Mouse (Mus musculus): ENCODE data around the gene Zfp976. TPM values are rescaled to one million over a fixed set of nuclear protein-coding genes. Genes with fewer than 3 reads are reported as not detected.
"Not testable (repeated sequence)": the region's sequence is repeated elsewhere in the genome, so short reads cannot be mapped to it uniquely, and the experiment has no call there.

The Zfp976 gene
- polyA plus RNA-seq (2016; fragmentation: Nextera tagmentation; extraction: Ambion mirVana): 3.0 and 3.4 TPM in 2 replicates

DNA sequence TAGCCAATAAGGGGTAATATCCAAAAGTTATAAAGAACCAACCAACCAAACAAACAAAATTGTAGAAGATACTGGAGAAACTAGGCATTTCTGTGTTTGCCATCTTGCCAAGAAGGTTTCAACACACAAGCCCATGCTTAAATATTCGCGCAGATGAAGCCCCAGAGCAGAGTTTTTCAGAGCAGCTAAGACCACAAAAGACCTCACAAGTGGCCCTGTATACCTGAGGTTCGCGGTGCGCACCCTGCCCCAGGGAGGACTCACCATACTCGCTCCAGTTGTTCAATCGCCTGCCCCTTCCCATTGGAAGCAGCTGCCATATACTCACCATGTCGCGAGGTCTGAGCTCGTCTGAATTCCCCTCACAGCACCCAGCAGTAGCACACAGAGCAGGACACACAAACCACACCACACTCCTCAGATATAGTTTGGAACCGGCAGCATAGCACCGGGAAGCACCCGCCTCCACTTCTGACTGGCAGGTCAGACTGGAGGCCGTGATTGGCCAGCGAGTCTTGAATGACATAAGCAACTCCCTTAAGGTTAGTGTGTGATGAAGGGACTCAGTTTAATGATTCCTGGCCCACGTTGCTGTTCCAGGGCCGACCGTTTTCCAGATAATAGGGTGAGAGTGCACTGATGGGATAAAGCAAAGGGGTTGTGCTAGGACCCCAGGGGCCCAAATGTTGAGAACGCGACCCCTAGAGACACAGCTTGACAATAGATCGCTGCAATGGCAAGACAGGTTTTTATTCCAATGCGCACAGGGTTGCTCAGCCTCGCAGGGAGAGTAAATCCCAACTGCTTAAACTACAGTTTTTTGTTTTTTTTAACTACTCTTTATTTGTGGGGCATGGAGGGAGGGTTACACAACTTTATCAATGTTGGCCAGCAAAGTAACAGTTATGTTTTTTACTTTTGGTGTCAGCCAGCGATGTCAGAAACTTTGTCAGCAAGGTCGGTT lies at the start of gene Zfp976:
Zfp976 (minus strand) TSS at position 437 of the 964 bp plus-strand sequence.
- H3K9me3 ChIP-seq; H3K4me1 ChIP-seq; H3K36me3 ChIP-seq; H3K27me3 ChIP-seq (ENCODE audit: insufficient read depth, poor library complexity, severe bottlenecking): not testable (repeated sequence)
- peak within 1 kb of the TSS; percentile 36; the same call in 1 of the 2 replicates for H3K27ac ChIP-seq
- DNase-seq (ENCODE audit: low spot score): peak; percentile 93
- 5% methylated on average over 25 of the region's 25 CpGs for WGBS
- H3K4me3 ChIP-seq: peak within 1 kb of the TSS; percentile 56

DNA sequence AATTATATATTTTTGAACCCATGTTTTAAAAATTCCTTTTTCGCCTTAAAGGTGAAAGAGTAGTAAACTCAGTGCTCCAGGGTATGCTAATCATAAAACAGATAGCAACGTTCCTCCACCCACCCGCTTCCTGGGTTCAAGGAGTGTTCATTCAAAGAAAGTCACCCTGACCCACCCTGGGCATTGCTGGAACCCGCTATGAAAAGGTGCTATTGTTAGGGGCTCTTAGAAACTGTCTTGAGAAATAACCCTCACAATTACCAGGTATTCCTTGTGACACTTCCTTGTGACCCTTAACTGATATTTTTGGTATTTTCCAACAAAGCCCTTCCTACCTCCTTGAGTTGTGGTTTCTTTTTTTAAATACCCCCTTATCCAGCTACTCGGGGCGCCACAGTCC lies 37.7 kb upstream of the Zfp976 start:
- H3K27me3 ChIP-seq (ENCODE audit: insufficient read depth, poor library complexity, severe bottlenecking); DNase-seq (ENCODE audit: low spot score); H3K27ac ChIP-seq; H3K9me3 ChIP-seq; H3K36me3 ChIP-seq; H3K4me1 ChIP-seq; H3K4me3 ChIP-seq: not testable (repeated sequence)
- 87% methylated on average over 6 of the region's 6 CpGs for WGBS

DNA sequence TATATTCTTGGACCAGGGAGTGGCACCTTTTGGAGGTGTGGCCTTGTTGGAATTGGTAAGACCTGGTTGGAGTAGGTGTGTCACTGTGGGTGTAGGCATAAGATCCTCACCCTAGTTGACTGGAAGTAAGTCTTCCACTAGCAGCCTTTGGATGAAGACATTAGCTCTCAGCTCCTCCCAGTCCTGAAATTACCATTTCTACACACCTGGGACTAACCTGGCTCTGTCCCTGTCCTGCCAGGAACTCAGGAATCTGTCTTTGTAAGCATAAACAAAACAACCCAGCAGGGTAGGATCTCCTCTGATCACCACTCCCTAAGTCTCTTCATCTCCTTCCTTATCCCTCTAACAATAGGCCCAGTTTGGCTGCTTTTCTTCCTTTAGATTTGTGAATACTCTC lies 37.3 kb upstream of the Zfp976 start:
- DNase-seq (ENCODE audit: low spot score): not testable (repeated sequence)

DNA sequence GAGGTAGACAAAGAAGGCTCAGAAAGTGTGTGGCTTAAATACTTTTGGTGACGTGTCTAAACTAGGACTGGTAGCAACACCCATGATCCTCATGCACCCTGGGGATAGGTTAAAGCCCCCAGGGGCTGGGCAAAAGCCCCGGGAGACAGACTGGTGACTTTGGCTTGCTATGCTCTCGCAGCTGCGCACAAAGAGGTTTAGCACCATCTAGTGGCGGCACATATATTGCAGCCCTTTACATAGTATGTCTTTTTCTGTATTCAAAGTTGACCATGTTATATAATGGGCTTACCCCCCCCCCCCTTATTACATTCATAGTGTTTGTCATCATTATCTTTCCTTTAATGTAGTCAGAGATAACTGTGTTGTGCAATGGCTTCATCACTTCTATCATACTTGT lies 17.8 kb upstream of the Zfp976 start:
- peaks cover 31% of the 10 kb centered on the region for H3K36me3 ChIP-seq
- not testable (repeated sequence) for H3K4me3 ChIP-seq; H3K27me3 ChIP-seq (ENCODE audit: insufficient read depth, poor library complexity, severe bottlenecking); H3K27ac ChIP-seq; DNase-seq (ENCODE audit: low spot score); H3K4me1 ChIP-seq; H3K9me3 ChIP-seq
- 70% methylated on average over 5 of the region's 5 CpGs for WGBS

More for the DNA sequence above, 37.3 kb upstream of the Zfp976 start:
- not testable (repeated sequence) for H3K27me3 ChIP-seq (ENCODE audit: insufficient read depth, poor library complexity, severe bottlenecking); H3K9me3 ChIP-seq; H3K27ac ChIP-seq; H3K4me3 ChIP-seq; H3K36me3 ChIP-seq; H3K4me1 ChIP-seq

DNA sequence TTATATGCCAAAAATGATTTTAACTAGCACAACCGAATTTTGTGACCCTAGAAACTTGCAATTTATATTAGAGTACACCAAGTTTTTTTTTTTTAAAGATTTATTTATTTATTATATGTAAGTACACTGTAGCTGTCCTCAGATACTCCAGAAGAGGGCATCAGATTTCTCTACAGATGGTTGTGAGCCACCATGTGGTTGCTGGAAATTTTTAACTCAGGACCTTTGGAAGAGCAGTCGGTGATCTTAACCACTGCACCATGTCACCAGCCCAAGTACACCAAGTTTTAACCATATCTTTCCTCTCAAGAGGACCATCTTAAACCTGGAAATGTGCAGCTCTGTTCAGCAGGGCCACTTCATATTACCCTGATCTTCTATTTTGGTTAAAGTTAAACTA lies 12.8 kb upstream of the Zfp976 start:
- not testable (repeated sequence) for H3K36me3 ChIP-seq; H3K4me3 ChIP-seq; H3K4me1 ChIP-seq; H3K27me3 ChIP-seq (ENCODE audit: insufficient read depth, poor library complexity, severe bottlenecking); DNase-seq (ENCODE audit: low spot score); H3K27ac ChIP-seq; H3K9me3 ChIP-seq
- WGBS: 74% methylated on average over 2 of the region's 2 CpGs

DNA sequence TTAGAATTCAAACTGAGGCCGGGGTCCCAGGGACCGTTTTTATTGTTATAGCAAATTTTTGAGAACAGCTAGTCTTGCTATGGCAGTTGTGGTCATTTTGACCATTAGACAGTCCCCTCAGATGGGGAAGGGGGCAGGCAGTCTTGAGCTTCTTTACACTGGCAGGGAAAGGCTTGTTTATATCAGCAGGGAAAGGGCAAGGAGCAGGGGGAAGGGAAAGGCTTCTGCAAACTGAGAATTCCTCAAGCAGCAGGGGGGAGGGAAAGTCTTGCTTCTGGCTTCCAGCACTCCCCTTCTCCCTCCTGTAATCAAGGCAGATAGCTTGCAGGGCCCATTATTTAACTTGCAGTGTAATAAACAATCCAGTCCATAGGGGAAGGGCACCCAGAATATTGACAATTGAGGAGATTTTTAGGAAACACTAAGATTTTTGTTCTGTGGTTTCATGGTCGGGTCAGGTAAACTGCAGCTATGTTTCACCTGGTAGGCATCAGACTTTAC lies 782 bp upstream of the Zfp976 start:
- H3K27ac ChIP-seq: peak overlapping the region; percentile 36; the same call in 1 of the 2 replicates
- not testable (repeated sequence) for H3K36me3 ChIP-seq; H3K9me3 ChIP-seq; H3K4me1 ChIP-seq; DNase-seq (ENCODE audit: low spot score); H3K27me3 ChIP-seq (ENCODE audit: insufficient read depth, poor library complexity, severe bottlenecking)
- 13% methylated on average over 3 of the region's 3 CpGs for WGBS
- H3K4me3 ChIP-seq: peak overlapping the region; percentile 56

DNA sequence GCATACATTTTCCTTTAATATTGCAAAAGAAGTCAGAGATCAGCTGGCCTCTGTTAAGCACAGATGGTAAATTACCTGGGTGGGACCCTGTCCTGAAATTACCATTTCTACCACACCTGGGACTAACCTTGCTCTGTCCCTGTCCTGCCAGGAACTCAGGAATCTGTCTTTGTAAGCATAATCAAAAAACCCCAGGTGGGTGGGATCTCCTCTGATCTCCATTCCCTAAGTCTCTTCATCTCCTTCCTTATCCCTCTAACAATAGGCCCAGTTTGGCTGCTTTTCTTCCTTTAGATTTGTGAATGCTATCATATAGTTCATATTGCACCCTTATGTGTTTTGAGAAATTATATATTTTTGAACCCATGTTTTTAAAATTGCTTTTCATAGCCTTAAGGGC lies 11.4 kb downstream of the Zfp976 start:
- not testable (repeated sequence) for H3K27ac ChIP-seq

DNA sequence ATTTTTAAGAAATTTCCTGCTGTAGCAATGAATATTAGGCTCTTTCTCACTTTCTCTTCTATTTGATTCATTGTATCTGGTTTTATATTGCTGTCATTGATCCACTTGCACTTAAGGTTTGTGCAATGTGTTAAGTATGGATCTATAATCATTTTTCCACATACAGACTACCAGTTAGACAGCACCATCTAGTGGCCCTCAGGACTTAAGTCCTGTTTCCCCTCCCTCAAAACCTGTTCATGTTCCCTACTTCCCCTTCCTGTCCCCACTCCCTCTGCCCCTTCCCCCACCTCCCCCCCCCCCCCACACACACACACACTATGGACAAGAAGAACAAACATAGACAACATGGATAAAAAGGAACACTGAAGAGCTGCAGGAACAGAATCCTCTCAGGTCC lies 46.7 kb downstream of the Zfp976 start:
- H3K27ac ChIP-seq; DNase-seq (ENCODE audit: low spot score); H3K4me3 ChIP-seq; H3K36me3 ChIP-seq; H3K4me1 ChIP-seq; H3K9me3 ChIP-seq; H3K27me3 ChIP-seq (ENCODE audit: insufficient read depth, poor library complexity, severe bottlenecking): not testable (repeated sequence)

More for the DNA sequence above, 11.4 kb downstream of the Zfp976 start:
- H3K4me3 ChIP-seq; H3K27me3 ChIP-seq (ENCODE audit: insufficient read depth, poor library complexity, severe bottlenecking); H3K9me3 ChIP-seq; DNase-seq (ENCODE audit: low spot score); H3K4me1 ChIP-seq; H3K36me3 ChIP-seq: not testable (repeated sequence)

DNA sequence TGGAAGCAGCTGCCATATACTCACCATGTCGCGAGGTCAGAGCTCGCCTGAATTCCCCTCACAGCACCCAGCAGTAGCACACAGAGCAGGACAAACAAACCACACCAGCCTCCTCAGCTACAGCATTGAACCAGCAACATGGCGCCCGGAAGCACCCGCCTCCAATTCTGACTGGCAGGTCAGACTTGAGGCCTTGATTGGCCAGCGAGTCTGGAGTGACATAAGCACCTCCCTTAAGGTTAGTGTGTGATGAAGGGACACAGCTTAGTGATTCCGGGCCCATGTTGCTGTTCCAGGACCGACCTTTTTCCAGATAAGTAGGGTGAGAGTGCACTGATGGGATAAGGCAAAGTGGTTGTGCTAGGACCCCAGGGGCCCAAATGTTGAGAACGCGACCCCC lies 50.0 kb downstream of the Zfp976 start, which contains the start of gene Zfp977:
Zfp977 (minus strand) TSS at position 135 of the 400 bp plus-strand sequence.
- not testable (repeated sequence) for H3K4me3 ChIP-seq; DNase-seq (ENCODE audit: low spot score); H3K4me1 ChIP-seq; H3K27ac ChIP-seq; H3K36me3 ChIP-seq; H3K27me3 ChIP-seq (ENCODE audit: insufficient read depth, poor library complexity, severe bottlenecking); H3K9me3 ChIP-seq
- WGBS: 87% methylated on average over 11 of the region's 11 CpGs

DNA sequence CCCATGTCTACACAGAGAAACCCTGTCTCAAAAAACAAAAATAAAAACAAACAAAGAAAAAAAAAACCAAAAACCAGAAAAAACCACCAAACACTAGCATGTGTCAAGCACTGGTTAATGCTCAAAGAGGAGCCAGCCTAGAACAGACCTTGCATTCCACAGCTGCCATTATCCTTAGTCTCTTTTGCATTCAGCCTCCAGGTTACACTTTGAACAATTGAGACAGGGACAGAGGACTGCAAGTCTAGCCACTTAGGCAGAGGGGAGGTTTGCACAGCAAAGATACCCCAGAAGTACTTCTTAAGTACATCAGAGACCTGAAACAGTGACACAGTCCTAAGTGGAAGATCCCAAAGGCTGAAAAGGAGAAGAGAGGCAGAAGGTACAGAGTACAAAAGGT lies 51.1 kb downstream of the Zfp976 start:
- H3K4me1 ChIP-seq; H3K9me3 ChIP-seq; H3K36me3 ChIP-seq; DNase-seq (ENCODE audit: low spot score); H3K27me3 ChIP-seq (ENCODE audit: insufficient read depth, poor library complexity, severe bottlenecking); H3K4me3 ChIP-seq; H3K27ac ChIP-seq: not testable (repeated sequence)

DNA sequence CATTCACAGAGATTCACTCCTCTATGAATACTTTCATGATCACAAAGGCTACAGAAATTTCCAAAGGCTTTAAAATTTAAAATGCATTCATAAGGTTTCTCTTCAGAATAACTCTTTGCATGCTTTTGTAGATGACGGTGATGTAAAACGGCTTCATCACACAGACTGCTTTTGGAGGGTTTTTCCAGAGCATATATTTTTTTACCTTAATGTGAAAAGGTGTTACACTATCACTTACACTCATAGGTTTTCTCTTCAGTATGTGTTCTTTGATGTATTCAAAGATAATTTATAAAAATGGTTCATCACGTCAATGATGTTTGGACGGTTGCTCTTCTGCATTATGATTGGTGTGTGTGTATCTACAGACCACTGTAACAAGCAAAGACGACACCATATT lies 63.9 kb downstream of the Zfp976 start, which contains the start of gene Gm21028:
Gm21028 (minus strand) TSS at position 101 of the 400 bp plus-strand sequence.
- no peak within 1 kb of the TSS for H3K4me3 ChIP-seq
- H3K4me1 ChIP-seq: no peaks in the 10 kb centered on the region
- peaks cover 53% of the 10 kb centered on the region for H3K9me3 ChIP-seq
- 88% methylated on average over 5 of the region's 5 CpGs for WGBS
- H3K36me3 ChIP-seq: peaks cover 3% of the 10 kb centered on the region; the same call in 1 of the 2 replicates
- no peak for DNase-seq (ENCODE audit: low spot score)
- H3K27me3 ChIP-seq (ENCODE audit: insufficient read depth, poor library complexity, severe bottlenecking): no peaks in the 10 kb centered on the region
- H3K27ac ChIP-seq: no peak within 1 kb of the TSS

All from heart, embryonic 10.5 days (tissue).